Mouse (Mus musculus) forebrain, embryonic 12.5 days (tissue): ENCODE results near the gene Nppc. TPM values are rescaled to one million over a fixed set of nuclear protein-coding genes. Genes with fewer than 3 reads are reported as not detected.

Experiments
- ATAC-seq: fragments of 200-750 bp; cut with Nextera tagmentation; 2 replicates; pipeline ENCODE4 v1.8.0; 2017; ENCODE audit warnings: moderate TSS enrichment; ENCODE audit not compliant: low FRiP score
- H3K27ac ChIP-seq: fragments of 300-500 bp; sonication (generic); 2 replicates; pipeline ENCODE4 v1.5.1; 2016; ENCODE audit warnings: mild to moderate bottlenecking
- H3K27me3 ChIP-seq: fragments of 300-500 bp; sonication (generic); 2 replicates; pipeline ENCODE4 v1.6.1; 2016; ENCODE audit warnings: mild to moderate bottlenecking
- H3K36me3 ChIP-seq: fragments of 300-500 bp; sonication (generic); replicated peaks from 2 replicates; pipeline ENCODE4 v1.6.1; 2016; ENCODE audit warnings: mild to moderate bottlenecking
- H3K4me1 ChIP-seq: fragments of 300-500 bp; sonication (generic); 2 replicates; pipeline ENCODE4 v1.6.1; 2016
- H3K4me2 ChIP-seq: fragments of 300-500 bp; sonication (generic); 2 replicates; pipeline ENCODE4 v1.6.1; 2016; ENCODE audit warnings: mild to moderate bottlenecking, moderate library complexity
- H3K4me3 ChIP-seq: fragments of 300-500 bp; sonication (generic); replicated peaks from 2 replicates; pipeline ENCODE4 v1.5.1; 2016; ENCODE audit warnings: mild to moderate bottlenecking
- H3K9ac ChIP-seq: fragments of 300-500 bp; sonication (generic); 2 replicates; pipeline ENCODE4 v1.6.1; 2016; ENCODE audit warnings: mild to moderate bottlenecking
- H3K9me3 ChIP-seq: fragments of 300-500 bp; sonication (generic); 2 replicates; pipeline ENCODE4 v1.6.1; 2016
- WGBS: fragments of 180-500 bp; shearing (Covaris S2); methylation state at CpG from one replicate; pipeline ENCODE4 v1.1.7; 2016; 5-methylcytosine and 5-hydroxymethylcytosine counted together
- polyA plus RNA-seq: library from polyadenylated mRNA; unstranded; fragments of >200 nt; fragmentation: Nextera tagmentation; extraction: Ambion mirVana; gene quantifications from 2 replicates; pipeline ENCODE4 v1.2.1, GENCODE M21; 2016

Gene Nppc
- polyA plus RNA-seq, result 0.83 and 1.6 TPM in 2 replicates

DNA sequence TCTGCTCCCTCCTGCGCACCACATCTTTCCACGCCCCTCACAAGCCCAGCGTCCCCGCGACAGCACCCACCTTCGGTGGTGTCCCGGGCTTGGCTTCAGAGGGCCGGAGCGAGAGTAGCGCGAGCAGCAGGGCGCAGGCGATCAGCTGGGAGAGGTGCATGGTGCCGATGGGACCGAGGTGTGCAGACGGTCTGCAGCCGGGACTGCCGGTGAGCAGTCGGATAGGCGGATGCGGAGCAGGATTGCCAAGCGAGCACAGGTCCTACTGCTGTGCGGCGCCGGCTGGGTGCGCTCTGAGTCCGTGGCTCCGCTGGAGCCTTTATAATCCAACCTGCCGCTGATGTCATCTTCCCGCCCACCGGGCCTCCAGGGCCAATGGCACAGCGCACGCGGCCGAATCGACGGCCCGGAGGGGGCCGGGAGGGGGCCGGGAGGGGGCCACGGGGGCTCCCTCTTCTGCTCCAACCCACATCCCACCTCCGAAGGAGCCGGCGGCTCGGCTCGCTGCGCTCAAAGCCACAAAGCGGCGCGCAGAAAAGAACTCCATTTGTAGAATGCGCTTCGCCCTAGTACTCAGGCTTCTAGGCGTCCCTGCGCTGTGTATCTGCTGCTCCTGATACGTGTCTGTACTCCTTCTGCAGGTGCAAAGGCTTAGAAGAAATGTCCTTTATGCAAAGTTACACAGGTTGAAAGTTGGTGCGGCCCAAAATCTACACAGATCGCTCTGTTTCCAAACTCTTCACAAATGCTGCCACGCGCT, at the start of gene Nppc:
Nppc (minus strand) TSS at position 293 of the 760 bp plus-strand sequence.
- peak within 1 kb of the TSS; percentile 55 for H3K4me3 ChIP-seq
- H3K4me2 ChIP-seq, result peak within 1 kb of the TSS; percentile 90
- H3K27me3 ChIP-seq, result peaks cover 57% of the 10 kb centered on the region
- H3K9me3 ChIP-seq, result no peaks in the 10 kb centered on the region
- peak within 1 kb of the TSS; percentile 78 for H3K9ac ChIP-seq
- WGBS, result 4% methylated on average over 59 of the region's 59 CpGs
- peak; percentile 95 for ATAC-seq
- H3K27ac ChIP-seq, result no peak within 1 kb of the TSS
- no peaks in the 10 kb centered on the region for H3K36me3 ChIP-seq
- H3K4me1 ChIP-seq, result peaks cover 13% of the 10 kb centered on the region

DNA sequence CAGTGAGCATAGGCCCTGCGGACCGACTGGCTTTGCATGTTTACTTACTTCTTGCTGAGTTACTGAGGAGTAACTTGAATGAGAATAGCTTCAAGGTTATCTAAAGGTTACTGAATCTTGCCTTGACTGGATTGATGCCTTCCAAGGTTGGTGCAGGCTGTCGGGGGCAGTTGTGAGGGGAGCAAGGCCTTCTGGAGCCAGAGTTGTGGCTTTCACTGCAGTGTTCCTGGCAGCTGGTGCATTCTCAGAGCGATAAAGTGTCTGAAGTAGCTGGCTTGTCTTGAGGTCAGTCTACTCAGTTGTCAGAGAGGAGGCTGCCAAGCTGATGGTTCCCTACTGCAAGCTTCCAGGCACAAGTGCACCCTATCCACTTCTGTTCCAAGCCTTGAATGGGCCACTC, 49.0 kb upstream of the Nppc start:
- no peak overlapping the region for H3K4me2 ChIP-seq
- H3K27me3 ChIP-seq, result no peaks in the 10 kb centered on the region
- H3K36me3 ChIP-seq, result no peaks in the 10 kb centered on the region
- WGBS, result 90% methylated on average over 4 of the region's 4 CpGs
- H3K4me1 ChIP-seq, result no peaks in the 10 kb centered on the region
- H3K9me3 ChIP-seq, result no peaks in the 10 kb centered on the region
- H3K4me3 ChIP-seq, result no peak overlapping the region
- no peak overlapping the region for H3K27ac ChIP-seq
- H3K9ac ChIP-seq, result no peak overlapping the region
- no peak for ATAC-seq

DNA sequence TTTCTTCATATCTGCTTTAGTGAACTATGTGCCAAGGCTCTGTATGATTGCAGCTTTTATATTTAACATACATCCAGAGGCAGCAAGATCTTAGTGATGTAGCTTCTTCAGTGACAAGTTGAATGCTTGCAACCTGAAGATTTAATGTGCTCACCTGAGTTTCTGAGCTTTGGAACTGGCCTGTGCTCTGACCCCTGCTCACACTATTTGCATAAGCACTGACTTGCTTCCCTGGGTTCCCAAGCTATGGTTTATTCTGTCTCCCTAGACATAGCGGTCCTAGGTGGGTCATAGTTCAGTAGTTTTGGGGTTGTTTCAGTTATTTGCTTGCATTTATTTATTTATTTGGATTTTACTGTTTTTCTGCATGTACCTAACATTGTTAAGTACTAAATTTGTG, 47.8 kb upstream of the Nppc start:
- no peaks in the 10 kb centered on the region for H3K9me3 ChIP-seq
- no peak for ATAC-seq
- H3K4me2 ChIP-seq, result no peak overlapping the region
- WGBS, result 98% methylated on average over 1 of the region's 1 CpGs
- no peak overlapping the region for H3K27ac ChIP-seq
- no peak overlapping the region for H3K9ac ChIP-seq
- no peak overlapping the region for H3K4me3 ChIP-seq
- H3K27me3 ChIP-seq, result no peaks in the 10 kb centered on the region
- H3K36me3 ChIP-seq, result no peaks in the 10 kb centered on the region
- no peaks in the 10 kb centered on the region for H3K4me1 ChIP-seq

DNA sequence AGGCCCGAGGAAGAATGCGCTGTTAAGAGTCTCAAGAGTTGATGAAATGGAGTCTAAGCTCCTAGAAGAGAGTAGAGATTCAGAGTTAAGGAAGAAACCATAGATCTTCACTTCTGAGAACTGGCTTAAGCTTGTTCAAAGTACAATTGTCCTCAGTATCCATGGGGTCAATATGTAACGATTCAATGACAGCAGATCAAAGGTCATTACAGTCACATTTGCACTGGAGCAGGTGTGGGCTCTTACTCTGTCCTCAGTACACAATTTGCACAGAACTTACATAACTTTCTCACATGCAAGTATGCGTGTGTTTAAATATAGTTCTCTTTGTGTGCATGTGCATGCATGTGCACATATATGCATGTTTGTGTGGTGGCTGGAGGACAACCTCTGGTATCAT, 42.7 kb upstream of the Nppc start:
- Histone ChIP-seq H3K9ac (no peak overlapping the region), H3K4me3 (no peak overlapping the region), H3K36me3 (no peaks in the 10 kb centered on the region), H3K9me3 (no peaks in the 10 kb centered on the region), H3K4me2 (no peak overlapping the region), H3K27me3 (no peaks in the 10 kb centered on the region), H3K27ac (no peak overlapping the region), H3K4me1 (no peaks in the 10 kb centered on the region)
- ATAC-seq, result no peak
- 95% methylated on average over 4 of the region's 4 CpGs for WGBS

DNA sequence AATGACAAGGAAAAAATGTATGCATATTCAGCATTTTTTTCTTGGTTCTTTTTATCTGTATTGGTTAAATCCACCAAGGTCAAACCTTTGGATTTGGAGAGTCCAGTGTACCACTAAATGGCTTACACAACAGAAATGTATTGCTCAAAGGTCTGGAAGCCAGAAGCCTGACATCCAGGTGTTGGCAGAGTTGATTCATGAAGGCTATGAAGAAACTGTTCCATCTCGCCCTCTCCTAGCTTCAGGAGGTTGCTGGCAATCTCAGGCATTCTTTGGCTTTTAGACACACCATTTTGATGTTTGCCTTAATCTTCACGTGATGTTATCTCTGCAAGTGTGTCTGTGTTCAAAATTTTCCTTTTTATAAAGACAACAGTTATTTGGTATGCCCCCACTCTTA, 41.7 kb upstream of the Nppc start:
- H3K36me3 ChIP-seq, result no peaks in the 10 kb centered on the region
- H3K9me3 ChIP-seq, result no peaks in the 10 kb centered on the region
- H3K4me3 ChIP-seq, result no peak overlapping the region
- H3K4me2 ChIP-seq, result no peak overlapping the region
- ATAC-seq, result no peak
- no peak overlapping the region for H3K9ac ChIP-seq
- H3K27me3 ChIP-seq, result no peaks in the 10 kb centered on the region
- H3K4me1 ChIP-seq, result no peaks in the 10 kb centered on the region
- 93% methylated on average over 2 of the region's 2 CpGs for WGBS
- no peak overlapping the region for H3K27ac ChIP-seq

DNA sequence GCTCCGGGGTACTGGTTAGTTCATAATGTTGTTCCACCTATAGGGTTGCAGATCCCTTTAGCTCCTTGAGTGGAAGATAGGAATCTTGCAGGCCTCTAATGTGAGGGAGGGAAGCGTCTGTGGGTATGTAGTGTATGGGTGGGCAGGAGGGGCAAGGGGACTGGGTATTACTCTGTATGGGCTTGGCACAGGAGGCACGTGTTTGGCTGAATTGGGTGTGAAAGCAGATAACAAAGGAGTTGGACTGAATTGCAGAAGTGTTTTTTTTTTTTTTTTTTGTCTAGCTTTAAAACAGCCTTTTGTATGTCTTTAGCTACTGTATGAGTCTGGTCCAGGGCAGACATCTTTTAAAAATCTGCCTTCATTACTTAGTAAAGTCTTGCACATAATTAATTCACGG, 39.2 kb upstream of the Nppc start:
- Histone ChIP-seq H3K4me3 (no peak overlapping the region), H3K9me3 (no peaks in the 10 kb centered on the region), H3K27ac (no peak overlapping the region), H3K9ac (no peak overlapping the region), H3K4me2 (no peak overlapping the region), H3K36me3 (no peaks in the 10 kb centered on the region), H3K4me1 (peaks cover 13% of the 10 kb centered on the region), H3K27me3 (no peaks in the 10 kb centered on the region)
- 85% methylated on average over 4 of the region's 4 CpGs for WGBS
- ATAC-seq, result no peak

DNA sequence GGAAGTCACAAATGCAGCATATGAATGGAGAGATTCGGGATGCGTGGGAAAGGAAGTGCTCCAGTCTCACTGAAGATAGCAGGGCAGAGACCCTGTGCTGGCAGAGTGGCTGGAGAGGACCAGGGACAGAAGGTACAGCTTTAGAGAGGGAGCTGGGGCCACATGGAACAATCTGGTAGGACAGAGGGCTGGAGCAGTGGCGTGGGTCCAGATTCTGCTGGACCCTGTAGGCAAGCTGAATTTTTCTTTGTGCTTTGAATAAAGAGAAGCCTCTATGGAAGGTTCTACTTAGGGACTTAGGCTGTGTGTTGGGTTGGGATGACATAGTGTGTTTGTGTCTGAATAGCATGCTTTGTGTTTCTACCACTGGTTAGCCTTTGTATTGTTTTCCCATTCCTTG, 35.1 kb upstream of the Nppc start:
- Histone ChIP-seq H3K27ac (no peak overlapping the region), H3K4me2 (no peak overlapping the region), H3K27me3 (no peaks in the 10 kb centered on the region), H3K4me1 (peaks cover 22% of the 10 kb centered on the region), H3K9ac (no peak overlapping the region), H3K4me3 (no peak overlapping the region), H3K9me3 (no peaks in the 10 kb centered on the region), H3K36me3 (no peaks in the 10 kb centered on the region)
- ATAC-seq, result no peak
- WGBS, result 79% methylated on average over 3 of the region's 3 CpGs

DNA sequence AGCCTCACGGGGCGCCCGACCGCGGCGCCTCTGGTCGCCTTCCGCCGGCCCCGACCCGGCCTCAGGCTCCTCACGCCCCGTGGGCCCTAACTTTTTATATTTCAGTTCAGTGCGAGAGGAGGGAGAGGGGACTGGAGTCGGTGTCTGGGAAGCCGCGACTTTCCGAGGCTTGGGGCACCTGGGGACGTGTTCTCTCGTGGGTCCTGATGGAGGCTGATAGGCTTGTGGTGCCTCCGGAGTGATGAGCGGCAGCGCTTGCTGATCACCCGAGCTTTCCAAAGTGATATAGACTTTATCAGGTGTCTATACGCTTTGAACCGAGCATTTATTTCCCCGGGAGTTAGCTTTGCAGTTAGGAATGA, 33.6 kb upstream of the Nppc start:
- Histone ChIP-seq H3K4me1 (peaks cover 22% of the 10 kb centered on the region), H3K36me3 (no peaks in the 10 kb centered on the region), H3K27ac (peak overlapping the region; percentile 92), H3K4me3 (peak overlapping the region; percentile 87), H3K9me3 (no peaks in the 10 kb centered on the region), H3K27me3 (no peaks in the 10 kb centered on the region), H3K9ac (peak overlapping the region; percentile 91), H3K4me2 (peak overlapping the region; percentile 81)
- under 1% methylated on average over 27 of the region's 27 CpGs for WGBS
- no peak for ATAC-seq

DNA sequence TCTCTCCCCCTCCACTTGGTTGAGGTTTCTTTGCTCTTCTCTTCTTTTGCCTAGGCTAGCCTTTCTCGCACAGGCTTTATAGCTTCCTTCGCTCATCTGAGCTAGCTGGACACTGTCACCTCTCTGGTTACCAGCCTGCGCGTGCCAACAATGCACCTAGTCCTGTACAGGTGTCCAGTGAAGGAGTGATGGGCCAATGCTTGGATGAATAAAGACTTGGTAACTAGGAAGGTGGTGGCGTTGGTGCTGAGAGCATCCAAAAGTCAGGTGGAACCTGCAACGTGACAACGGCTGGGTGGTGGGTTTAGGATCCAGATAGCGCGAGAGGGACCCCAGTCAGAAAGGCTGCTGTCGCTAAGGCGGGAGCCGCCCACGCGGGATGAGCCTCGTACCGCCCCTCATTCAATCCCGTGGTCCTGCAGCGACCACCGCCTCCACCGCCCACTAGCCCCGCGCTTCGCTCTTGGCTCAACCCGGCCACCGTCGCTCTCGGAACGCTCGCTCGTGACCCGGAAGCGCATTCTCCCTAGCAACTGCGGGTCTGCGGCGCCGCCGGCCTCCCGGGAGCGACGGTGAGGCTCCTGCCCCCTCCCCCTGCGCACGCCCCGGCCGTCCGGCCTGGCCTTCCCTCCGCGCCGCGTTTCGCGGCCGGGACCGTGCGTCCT, 33.1 kb upstream of the Nppc start, which contains the start of gene Dis3l2:
Dis3l2 (plus strand) TSS at position 509 of the 665 bp plus-strand sequence.
- peak; percentile 96 for ATAC-seq
- peaks cover 22% of the 10 kb centered on the region for H3K4me1 ChIP-seq
- H3K9ac ChIP-seq, result peak within 1 kb of the TSS; percentile 91
- H3K9me3 ChIP-seq, result no peaks in the 10 kb centered on the region
- H3K4me2 ChIP-seq, result peak within 1 kb of the TSS; percentile 81
- peak within 1 kb of the TSS; percentile 87 for H3K4me3 ChIP-seq
- H3K27ac ChIP-seq, result peak within 1 kb of the TSS; percentile 92
- 3% methylated on average over 51 of the region's 54 CpGs for WGBS
- no peaks in the 10 kb centered on the region for H3K36me3 ChIP-seq
- no peaks in the 10 kb centered on the region for H3K27me3 ChIP-seq

DNA sequence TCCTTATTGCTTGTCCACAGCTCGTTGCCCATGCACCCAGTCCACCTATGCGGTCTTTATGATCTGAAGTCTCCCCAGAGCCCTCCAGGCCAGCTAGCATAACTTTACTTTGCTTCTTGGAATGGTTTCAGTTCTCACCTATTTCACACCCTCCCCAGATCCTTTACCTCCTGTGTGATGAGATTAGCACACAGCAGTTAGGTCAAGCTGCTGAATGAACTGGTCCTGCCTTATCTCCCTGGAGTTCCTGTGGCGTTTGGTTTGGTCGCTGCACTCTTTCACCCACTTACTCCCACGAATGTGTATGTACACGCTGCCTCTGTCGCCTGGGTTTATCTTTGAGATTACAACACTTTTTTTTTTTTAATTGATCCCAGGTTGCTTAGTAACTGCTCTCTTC, 30.0 kb upstream of the Nppc start:
- H3K36me3 ChIP-seq, result no peaks in the 10 kb centered on the region
- no peaks in the 10 kb centered on the region for H3K27me3 ChIP-seq
- H3K27ac ChIP-seq, result no peak overlapping the region
- no peak overlapping the region for H3K9ac ChIP-seq
- H3K4me2 ChIP-seq, result no peak overlapping the region
- no peak for ATAC-seq
- H3K4me3 ChIP-seq, result no peak overlapping the region
- peaks cover 17% of the 10 kb centered on the region for H3K4me1 ChIP-seq
- no peaks in the 10 kb centered on the region for H3K9me3 ChIP-seq
- WGBS, result 85% methylated on average over 7 of the region's 7 CpGs

DNA sequence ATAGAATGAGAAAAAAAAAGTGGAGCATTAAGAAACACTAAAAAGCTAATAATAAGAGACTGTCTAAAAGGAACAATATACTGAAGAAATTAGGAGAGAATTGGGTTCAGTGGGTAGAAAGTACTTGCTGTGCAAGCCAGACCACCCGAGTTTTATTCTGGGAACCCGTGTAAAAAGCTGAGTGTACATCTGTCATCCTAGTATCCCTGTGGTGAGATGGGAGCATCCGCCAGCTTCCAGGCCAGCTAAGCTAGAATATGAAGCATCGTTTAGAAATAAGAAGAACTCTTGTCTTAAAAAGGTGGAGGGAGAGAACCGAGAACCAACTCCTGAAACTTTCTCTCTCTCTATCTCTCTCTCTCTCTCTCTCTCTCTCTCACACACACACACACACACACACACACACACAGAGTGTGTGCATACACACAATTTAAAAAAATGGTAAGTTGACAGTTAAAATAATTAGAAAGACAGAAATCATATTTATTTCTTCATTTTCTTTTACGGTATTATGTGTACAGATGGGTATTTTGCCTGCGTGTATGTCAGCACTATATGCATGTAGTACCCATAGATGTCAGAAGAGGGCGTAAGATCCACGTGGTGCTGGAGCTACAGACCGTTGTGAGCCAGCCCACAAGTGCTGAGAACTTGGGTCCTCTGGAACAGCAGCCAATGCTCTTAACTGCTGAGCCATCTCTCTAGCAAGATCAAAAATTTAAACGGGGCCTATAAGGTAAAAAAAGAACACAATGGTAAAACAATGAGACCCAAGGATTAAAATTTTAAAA, 29.2 kb upstream of the Nppc start:
- H3K4me2 ChIP-seq, result no peak overlapping the region
- peaks cover 9% of the 10 kb centered on the region for H3K4me1 ChIP-seq
- H3K27ac ChIP-seq, result no peak overlapping the region
- WGBS, result 70% methylated on average over 11 of the region's 11 CpGs
- no peak for ATAC-seq
- no peaks in the 10 kb centered on the region for H3K36me3 ChIP-seq
- H3K9me3 ChIP-seq, result no peaks in the 10 kb centered on the region
- H3K9ac ChIP-seq, result no peak overlapping the region
- H3K27me3 ChIP-seq, result no peaks in the 10 kb centered on the region
- no peak overlapping the region for H3K4me3 ChIP-seq

DNA sequence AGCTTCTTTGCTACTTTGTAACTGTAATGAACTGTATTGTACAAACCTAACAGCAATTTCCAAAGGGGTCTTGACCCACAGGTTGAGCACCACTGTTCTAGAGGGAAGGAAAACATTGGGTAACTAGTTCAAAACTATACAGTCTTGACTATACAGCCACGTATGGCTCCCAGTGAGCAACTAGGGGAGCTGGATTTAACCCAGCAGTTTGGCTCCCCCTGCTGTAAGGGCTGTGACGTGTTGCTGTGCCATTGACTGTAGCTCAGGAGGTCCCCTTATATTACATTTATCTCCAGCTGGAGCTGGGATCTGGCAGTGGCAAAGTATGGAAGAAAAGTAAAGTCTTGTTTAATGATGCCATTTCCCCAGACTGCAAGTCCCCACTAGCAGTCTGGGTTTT, 28.4 kb upstream of the Nppc start:
- Histone ChIP-seq H3K27ac (no peak overlapping the region), H3K9me3 (no peaks in the 10 kb centered on the region), H3K4me3 (no peak overlapping the region), H3K4me2 (no peak overlapping the region), H3K9ac (no peak overlapping the region), H3K27me3 (no peaks in the 10 kb centered on the region), H3K4me1 (peaks cover 5% of the 10 kb centered on the region), H3K36me3 (no peaks in the 10 kb centered on the region)
- whole genome bisulfite sequencing, result 34% methylated on average over 2 of the region's 2 CpGs
- ATAC-seq, result no peak
